Mouse (Mus musculus) hematopoietic stem cell, adult 5-6 weeks (primary cell): ENCODE results near the gene Serinc2. TPM values are rescaled to one million over a fixed set of nuclear protein-coding genes. Genes with fewer than 3 reads are reported as not detected.

Experiments
- ATAC-seq, 2 experiments: fragments of 125-278 bp in 1 of 2; replicated peaks in 1 of 2; 2 replicates each; pipeline ENCODE4 v1.8.0; 2016 to 2017; ENCODE audit warnings: inconsistent platforms in 2 of 2, mild to moderate bottlenecking in 2 of 2, moderate number of reproducible peaks in 2 of 2, low read depth in 1 of 2, moderate TSS enrichment in 1 of 2; ENCODE audit not compliant: low FRiP score in 2 of 2, poor library complexity in 2 of 2, severe bottlenecking in 2 of 2, insufficient read depth in 1 of 2, low TSS enrichment in 1 of 2
- total RNA-seq: library from RNA; stranded (forward); fragments of 172-1452, 232-1000 nt; gene quantifications from 2 replicates; pipeline ENCODE4 v1.2.3, GENCODE M21; 2017

The Serinc2 gene
- not detected in 2 replicates for total RNA-seq

- ATAC-seq = no peak
Observed at GRCm38 (mm10) chr4:130279105-130279504, at the start of gene Serinc2. TSS of gene Serinc2 (minus strand) at chr4:130279205.

- ATAC-seq = no peak
Observed at GRCm38 (mm10) chr4:130327366-130327765, 48.4 kb upstream of the Serinc2 start.

- no peak for ATAC-seq
Observed at GRCm38 (mm10) chr4:130325446-130325845, 46.4 kb upstream of the Serinc2 start.

GRCm38 (mm10) chr4:130323607-130324006 lies 44.6 kb upstream of the Serinc2 start:
- no peak for ATAC-seq

GRCm38 (mm10) chr4:130323165-130323564 lies 44.2 kb upstream of the Serinc2 start:
- ATAC-seq = no peak

GRCm38 (mm10) chr4:130322567-130322966 lies 43.6 kb upstream of the Serinc2 start:
- ATAC-seq = no peak

- ATAC-seq = no peak
Observed at GRCm38 (mm10) chr4:130321640-130322039, 42.6 kb upstream of the Serinc2 start.

- ATAC-seq = no peak
Observed at GRCm38 (mm10) chr4:130319564-130319963, 40.6 kb upstream of the Serinc2 start.

GRCm38 (mm10) chr4:130318122-130318521 lies 39.1 kb upstream of the Serinc2 start:
- ATAC-seq = no peak

GRCm38 (mm10) chr4:130316691-130317090 lies 37.7 kb upstream of the Serinc2 start:
- ATAC-seq = no peak

GRCm38 (mm10) chr4:130315771-130316527 lies 36.9 kb upstream of the Serinc2 start:
- no peak for ATAC-seq

GRCm38 (mm10) chr4:130313552-130313951 lies 34.5 kb upstream of the Serinc2 start:
- ATAC-seq = no peak

GRCm38 (mm10) chr4:130312526-130312925 lies 33.5 kb upstream of the Serinc2 start:
- ATAC-seq = no peak

GRCm38 (mm10) chr4:130309254-130309653 lies 30.2 kb upstream of the Serinc2 start:
- no peak for ATAC-seq

GRCm38 (mm10) chr4:130308231-130309081 lies 29.5 kb upstream of the Serinc2 start, which contains the start of the genes Fabp3 and Gm10570:
TSS of gene Fabp3 (plus strand) at chr4:130308595.
TSS of gene Gm10570 (minus strand) at chr4:130308674.
- no peak for ATAC-seq

GRCm38 (mm10) chr4:130307851-130308230 lies 28.8 kb upstream of the Serinc2 start:
- peak; percentile 59 to 60; a peak in 3 of 4 replicates for ATAC-seq

- ATAC-seq = no peak
Observed at GRCm38 (mm10) chr4:130306796-130307630, 28.0 kb upstream of the Serinc2 start.
